Mouse (Mus musculus): Measurements from ENCODE around the gene Hs2st1. TPM values are rescaled to one million over a fixed set of nuclear protein-coding genes. Genes with fewer than 3 reads are reported as not detected.

Hs2st1 gene
- total RNA-seq, 2 experiments from 2014 or later, result 47.2 to 50.7 TPM

- TF ChIP-seq CTCF (IDR thresholded peaks at IDR 0.05), result no peak
- intact Hi-C loops (cut with DNase I), result loop anchor here (10.0 kb wide), 1 partner anchor 890 kb away; no protein-coding TSS in a partner anchor
- no peak overlapping the region for H3K4me3 ChIP-seq
- no peak overlapping the region for H3K27ac ChIP-seq
- DNase-seq (ENCODE audit: extremely low spot score in 1 of 2, low spot score in 2 of 2), result no peak
These were observed 175.5 kb downstream of the Hs2st1 start for GRCm38 (mm10) chr3:144394454-144394943.

GRCm38 (mm10) chr3:144386446-144386845 is 183.5 kb downstream of the Hs2st1 start:
- intact Hi-C loops (cut with DNase I), result no loop called here
- no peak overlapping the region for H3K27ac ChIP-seq
- DNase-seq (ENCODE audit: extremely low spot score in 1 of 2, low spot score in 2 of 2), result no peak
- no peak overlapping the region for H3K4me3 ChIP-seq
- no peak for TF ChIP-seq CTCF (IDR thresholded peaks at IDR 0.05)

- Histone ChIP-seq H3K4me3 (no peak overlapping the region), H3K27ac (no peak overlapping the region)
- intact Hi-C loops (cut with DNase I), result loop anchor here (5.0 kb wide), 1 partner anchor 1142 kb away; no protein-coding TSS in a partner anchor
- TF ChIP-seq CTCF (IDR thresholded peaks at IDR 0.05), result no peak
- DNase-seq (ENCODE audit: extremely low spot score in 1 of 2, low spot score in 2 of 2), result no peak
These were observed 185.3 kb downstream of the Hs2st1 start for GRCm38 (mm10) chr3:144384648-144385047.

GRCm38 (mm10) chr3:144381431-144381980 is 188.5 kb downstream of the Hs2st1 start:
- intact Hi-C loops (cut with DNase I), result loop anchor here (5.0 kb wide), 1 partner anchor 1139 kb away; no protein-coding TSS in a partner anchor
- TF ChIP-seq CTCF (IDR thresholded peaks at IDR 0.05), result no peak
- Histone ChIP-seq H3K4me3 (no peak overlapping the region), H3K27ac (no peak overlapping the region)
- DNase-seq (ENCODE audit: extremely low spot score in 1 of 2, low spot score in 2 of 2), result no peak

- H3K4me3 ChIP-seq, result no peak overlapping the region
- intact Hi-C loops (cut with DNase I), result loop anchor here (5.0 kb wide), 1 partner anchor 1139 kb away; no protein-coding TSS in a partner anchor
- TF ChIP-seq CTCF (IDR thresholded peaks at IDR 0.05), result peak; percentile 67
- peak; percentile 49 to 57 for DNase-seq (ENCODE audit: extremely low spot score in 1 of 2, low spot score in 2 of 2)
- no peak overlapping the region for H3K27ac ChIP-seq
These were observed 189.1 kb downstream of the Hs2st1 start for GRCm38 (mm10) chr3:144380921-144381320.

- no peak for DNase-seq (ENCODE audit: extremely low spot score in 1 of 2, low spot score in 2 of 2)
- intact Hi-C loops (cut with DNase I), result loop anchor here (5.0 kb wide), 1 partner anchor 1138 kb away; no protein-coding TSS in a partner anchor
- no peak overlapping the region for H3K27ac ChIP-seq
These were observed 190.2 kb downstream of the Hs2st1 start for GRCm38 (mm10) chr3:144379801-144380200.

More at GRCm38 (mm10) chr3:144379801-144380200, 190.2 kb downstream of the Hs2st1 start:
- H3K4me3 ChIP-seq, result no peak overlapping the region
- no peak for TF ChIP-seq CTCF (IDR thresholded peaks at IDR 0.05)

Other genes with a start within 250 kb of the Hs2st1 start
- 100 to 1,000 TPM; 204 to 206 TPM for gene Selenof, start 123 bp upstream of the Hs2st1 start, total RNA-seq (2021)
- gene Sh3glb1, start 150.2 kb upstream of the Hs2st1 start, total RNA-seq (2021), result 10 to 100 TPM; 53.4 to 59.9 TPM
- gene Clca3a1, start 190.8 kb upstream of the Hs2st1 start, total RNA-seq (2021), result under 1 TPM; 0.14 to 0.23 TPM
- under 1 TPM in 1 of 2 experiments, not detected in 1; 0.35 TPM for gene Clca3a2, start 249.3 kb upstream of the Hs2st1 start, total RNA-seq (2021)

Measured in left cerebral cortex, adult 2 months (tissue).